Mouse (Mus musculus) lung, postnatal 0 days (tissue): ENCODE measurements at regions not wholly inside any gene's neighbourhood (a gene's known extent, or its start where the extent isn't known, plus 50 kb on each side); places are given as distances from the start of the nearest gene placed in this dataset.

ENCODE experiments used
- CTCF ChIP-seq: IDR thresholded peaks from 2 replicates; pipeline ENCODE4 v1.5.1; 2016; ENCODE audit warnings: antibody characterized with exemption, mild to moderate bottlenecking
- EP300 ChIP-seq: IDR thresholded peaks from 2 replicates; pipeline ENCODE4 v1.6.1; 2016; ENCODE audit warnings: antibody characterized with exemption, mild to moderate bottlenecking, control low read depth

DNA sequence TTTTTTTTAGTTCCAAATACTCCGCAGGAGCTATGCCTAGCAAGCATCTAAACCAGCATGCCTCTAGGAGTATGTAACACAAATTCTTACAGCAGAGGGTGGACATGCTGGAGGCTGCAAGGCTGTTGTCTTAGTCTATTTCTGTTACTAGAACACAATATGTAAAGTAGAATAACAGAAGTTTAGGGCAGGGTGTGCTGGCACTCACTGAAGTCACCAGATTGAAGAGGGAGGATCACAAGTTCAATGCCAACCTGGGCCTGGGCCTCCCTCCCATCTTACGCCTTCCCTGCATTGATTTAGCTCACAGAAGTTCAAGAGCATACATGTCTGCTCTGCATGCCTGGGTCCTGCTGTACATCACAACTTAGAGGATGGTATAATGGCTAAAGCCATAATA is 280.3 kb upstream of the Fam92a start:
- TF ChIP-seq EP300 (no peak), CTCF (no peak)
